Mouse (Mus musculus) cerebellum, adult 18-20 months (tissue): ENCODE measurements around the gene Gli3.

Experiments used
- DNase-seq, 2 experiments: peaks; one replicate each; pipeline ENCODE4 v3.0.0; 2021

Gli3 gene

DNA sequence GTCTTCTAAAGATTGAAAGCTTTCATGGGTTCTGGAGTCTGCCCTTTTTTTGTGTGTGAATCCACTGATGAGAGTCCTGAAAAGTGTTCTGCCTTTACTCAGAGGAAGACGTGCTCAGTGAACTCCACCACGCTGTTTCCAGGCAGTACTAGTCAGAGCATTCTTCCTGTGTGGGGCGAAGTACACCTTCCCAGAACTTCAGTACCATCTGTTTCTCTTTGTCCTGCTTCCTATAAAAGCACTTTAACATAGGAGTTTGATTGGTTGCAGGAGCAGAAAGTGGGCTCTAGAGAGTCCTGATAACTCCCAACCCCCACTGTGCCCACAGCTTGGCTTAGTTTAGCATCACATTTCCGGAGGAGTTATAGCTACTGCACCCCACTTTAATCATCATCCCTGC, 32.8 kb downstream of the Gli3 start:
- no peak for DNase-seq

DNA sequence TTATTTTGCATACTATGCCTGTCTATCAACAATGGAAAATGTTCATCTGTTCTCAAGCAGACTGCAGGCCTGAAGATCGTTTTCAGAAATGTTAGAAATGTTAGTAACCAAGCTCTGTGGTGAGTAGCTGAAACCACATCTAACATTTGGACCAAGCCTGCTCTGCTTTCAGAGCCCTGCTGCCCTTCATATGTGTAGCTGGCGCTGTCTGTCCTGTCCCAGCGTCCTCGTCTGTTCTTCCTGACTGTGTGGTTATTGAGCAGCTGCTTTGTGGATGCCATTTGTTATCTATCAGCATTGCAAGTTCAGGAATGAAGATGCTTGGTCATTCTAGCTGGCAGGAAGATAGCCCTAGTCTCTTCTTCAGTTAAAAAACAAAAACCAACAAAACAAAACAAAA, 35.3 kb downstream of the Gli3 start:
- no peak for DNase-seq

DNA sequence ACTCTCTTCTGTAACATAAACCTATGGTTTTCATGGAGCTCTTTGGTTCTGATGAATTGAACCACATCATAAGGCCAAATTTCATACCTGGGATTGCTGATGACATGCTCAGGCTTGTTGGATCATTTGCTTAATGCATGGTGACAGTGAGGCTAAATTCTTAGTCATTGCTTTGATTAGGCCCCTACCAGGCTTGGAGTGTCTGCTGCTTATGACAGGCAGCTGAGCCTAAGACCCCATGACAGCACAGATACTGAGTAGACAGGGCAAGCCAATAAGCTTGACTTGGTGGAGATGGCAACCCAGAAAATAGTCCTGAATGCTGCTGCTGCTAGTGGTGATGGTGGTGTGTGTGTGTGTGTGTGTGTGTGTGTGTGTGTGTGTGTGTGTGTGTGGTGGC, 47.9 kb downstream of the Gli3 start:
- DNase-seq, result no peak

DNA sequence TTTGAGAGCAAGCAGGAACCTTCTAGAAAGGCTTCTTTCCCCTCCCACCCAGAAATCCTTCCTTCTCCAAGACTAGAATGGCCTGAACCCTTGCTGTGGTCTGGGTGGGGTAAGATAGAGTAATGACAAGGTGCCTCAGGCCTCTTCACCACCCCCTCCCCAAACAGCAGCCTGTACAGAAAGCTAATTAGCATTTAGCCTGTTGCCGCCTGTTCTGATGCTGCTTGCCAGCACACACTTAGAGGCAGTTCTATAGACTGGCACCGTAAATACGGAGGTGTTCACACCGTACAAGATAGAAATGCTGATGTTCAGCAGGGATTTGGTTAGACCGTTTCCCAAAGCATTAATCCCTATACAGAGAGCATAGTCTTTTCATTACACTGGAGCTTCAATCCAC, 50.1 kb downstream of the Gli3 start:
- no peak for DNase-seq

DNA sequence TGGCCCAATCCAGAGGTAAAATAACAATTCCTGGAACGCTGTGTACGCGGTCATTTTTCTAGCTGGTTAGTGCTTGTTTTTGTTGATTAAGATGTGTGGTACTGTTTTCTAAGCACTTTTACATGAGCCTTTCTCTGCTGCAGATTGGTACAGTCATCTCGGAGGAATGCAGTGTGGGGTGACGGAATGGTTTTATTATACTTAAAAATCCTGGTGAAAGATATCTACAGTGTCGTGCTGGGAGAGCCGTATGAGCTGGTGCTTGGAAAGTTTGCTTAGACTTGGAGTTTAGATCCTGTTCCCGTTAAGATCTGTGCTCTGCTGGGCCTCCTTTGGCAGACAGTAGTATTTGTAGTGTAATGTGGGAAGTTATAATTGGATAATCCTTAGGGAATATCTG, 51.0 kb downstream of the Gli3 start:
- DNase-seq, result no peak

DNA sequence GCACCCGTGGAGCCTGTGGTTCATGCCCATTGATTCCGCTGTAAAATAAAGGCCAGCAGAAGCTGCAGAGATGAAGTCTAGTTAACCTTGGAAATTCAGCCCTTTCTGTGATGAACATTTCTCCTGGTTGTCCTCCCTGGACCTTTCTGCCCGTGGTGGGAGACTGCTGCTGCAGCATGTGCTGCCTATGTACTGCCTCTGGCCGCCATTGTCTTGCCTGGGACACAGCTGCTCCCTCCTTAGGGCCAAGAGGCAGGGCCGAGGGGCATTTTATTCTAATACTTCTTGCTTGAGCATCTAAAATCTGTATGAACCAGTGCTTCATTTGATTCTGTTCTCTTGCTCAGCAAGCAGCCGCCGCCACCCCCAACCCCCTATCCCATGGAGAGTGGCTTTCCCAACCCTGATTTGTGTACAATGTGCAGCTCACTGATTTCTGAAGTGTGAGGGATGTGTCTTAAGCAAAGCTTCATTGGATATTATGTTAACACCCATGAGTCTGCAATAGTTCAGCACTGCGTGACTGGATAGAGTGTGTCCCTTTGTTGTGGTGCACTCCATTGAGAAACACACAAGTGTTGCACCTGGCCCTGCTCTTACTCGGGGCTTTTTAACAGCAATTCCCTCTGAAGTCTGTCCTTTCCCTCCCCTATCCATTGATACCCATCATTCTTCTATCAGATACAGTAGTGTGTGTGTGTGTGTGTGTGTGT, 54.2 kb downstream of the Gli3 start:
- no peak for DNase-seq

DNA sequence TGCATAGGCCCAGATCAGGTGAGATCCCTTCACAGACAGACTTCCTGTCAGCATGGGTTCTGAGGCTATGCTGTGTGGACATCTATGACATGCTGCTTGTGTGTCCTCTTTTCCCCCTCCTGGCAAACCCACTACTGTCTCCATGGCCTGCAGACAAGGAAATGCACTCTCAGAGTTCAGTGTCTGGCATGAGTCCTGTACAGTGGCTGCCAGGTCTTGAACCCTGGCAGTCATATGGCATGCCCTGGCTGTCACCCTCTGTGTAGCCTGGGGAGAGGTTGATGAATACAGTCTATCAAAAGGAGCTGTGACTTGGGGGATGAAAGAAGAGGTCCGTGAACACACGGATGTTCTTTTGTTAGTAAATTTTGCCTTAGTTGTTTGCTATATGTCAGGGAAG, 57.3 kb downstream of the Gli3 start:
- DNase-seq, result no peak

DNA sequence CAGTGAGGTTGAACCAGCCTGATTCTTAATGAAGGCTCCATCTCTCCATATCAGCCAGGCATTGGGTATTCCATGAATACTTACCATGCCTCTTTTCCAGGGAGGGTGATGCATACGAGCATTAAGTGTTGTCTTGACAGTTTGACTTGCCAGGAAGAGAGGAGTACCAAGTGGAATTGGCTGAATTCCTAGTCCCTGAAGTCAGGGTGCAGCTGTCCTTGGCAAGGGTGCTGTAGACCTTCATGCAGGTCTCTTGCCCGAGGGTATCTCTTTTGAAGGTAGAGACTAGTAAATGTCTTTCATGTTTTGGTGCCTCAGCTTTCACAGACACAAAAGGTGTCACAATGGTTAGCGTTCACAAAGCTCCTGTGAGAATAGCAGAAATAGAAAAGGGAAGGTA, 59.1 kb downstream of the Gli3 start:
- no peak for DNase-seq

DNA sequence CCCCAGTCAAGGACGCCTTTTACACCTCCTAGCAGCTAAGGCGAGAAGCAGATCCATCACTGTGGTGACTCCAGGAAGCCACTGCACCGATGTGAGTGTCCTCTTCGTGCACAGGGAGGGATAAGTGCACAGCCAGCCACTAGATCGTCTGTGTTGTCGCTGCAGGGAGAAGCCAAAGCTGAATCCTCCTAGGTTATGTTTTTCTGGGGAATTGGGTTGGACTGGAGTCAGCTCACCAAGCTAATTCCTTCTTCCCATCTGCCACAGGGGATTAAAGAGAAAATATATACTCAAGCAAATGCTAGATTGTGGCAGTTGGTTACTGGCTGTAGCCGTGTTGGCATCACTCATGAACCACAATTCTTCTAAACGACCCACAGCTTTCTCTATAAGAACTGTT, 61.2 kb downstream of the Gli3 start:
- DNase-seq, result no peak

DNA sequence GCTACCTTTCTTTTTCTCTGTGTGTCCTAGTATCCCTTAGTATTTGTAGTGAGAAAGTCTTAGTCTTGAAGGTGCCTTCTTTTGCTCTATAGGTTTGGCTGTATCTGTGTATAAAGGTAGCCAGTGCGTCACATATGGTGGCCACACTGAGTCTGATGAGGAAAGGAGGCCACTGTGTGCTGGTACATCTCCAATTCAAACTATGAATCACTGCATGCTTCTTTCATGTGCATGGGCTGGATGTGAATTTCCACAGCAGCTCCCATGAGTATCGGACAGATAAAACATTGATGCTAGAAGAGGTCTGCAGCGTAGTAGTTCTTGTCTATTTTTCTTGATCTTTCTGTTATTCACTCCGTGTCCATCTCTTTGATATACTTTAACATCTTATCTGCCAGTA, 63.7 kb downstream of the Gli3 start:
- DNase-seq, result no peak

DNA sequence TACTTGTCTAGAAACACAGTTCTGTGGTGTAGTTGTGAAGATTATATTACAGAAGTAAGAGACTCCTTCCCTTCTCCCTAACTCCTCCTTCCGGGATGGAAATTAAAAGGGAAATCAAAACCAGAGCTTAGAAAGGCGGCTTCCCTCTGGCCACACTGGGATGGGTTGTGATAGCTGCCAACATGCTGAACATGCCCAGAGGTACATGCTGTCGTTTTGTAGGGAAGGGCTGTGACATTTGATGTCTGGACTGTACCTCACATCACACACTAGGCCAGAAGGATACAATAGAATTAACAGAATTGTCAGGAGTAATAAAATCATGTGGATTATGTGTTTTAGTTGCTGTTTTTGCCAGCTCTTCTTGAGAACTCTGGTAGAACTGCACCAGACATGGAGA, 68.5 kb downstream of the Gli3 start:
- DNase-seq, result no peak

DNA sequence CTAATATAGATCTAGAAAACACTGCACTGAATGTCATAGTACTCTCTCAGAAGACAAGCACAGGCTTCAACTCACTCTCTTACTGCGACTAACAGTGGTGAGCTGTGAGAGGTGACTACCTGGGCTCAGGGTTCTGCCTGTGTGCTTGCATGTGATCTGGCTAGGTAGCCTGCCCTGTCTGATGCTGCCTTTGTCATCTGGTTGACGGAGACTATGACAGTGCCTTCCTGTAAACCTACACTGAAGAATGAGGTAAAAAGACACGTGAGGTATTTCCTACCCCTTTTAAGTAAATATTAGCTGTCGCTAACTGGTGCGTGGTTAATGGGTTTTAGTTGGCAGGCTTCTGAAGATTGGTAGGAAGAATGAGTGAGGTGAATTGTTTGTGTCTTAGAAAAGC, 74.2 kb downstream of the Gli3 start:
- no peak for DNase-seq

DNA sequence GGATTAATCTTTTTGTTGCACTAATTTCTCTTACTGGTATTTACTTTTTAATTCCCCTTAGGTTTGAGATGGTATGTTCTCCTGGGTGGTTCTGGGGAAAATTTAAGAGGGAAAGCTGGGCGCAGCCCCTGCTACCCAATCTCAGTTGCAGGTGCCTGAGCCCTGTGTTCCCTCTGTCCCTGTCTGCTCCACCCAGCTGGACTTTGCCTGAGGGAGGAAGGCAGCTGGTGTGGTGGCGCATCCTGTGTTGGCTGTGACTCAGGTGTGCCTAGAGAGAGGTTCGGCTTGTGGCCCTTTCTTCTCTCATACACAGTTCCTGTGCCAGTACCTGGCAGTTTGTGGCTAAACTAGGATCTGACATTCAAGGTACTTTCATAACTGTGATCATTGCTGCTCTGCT, 74.6 kb downstream of the Gli3 start:
- no peak for DNase-seq

DNA sequence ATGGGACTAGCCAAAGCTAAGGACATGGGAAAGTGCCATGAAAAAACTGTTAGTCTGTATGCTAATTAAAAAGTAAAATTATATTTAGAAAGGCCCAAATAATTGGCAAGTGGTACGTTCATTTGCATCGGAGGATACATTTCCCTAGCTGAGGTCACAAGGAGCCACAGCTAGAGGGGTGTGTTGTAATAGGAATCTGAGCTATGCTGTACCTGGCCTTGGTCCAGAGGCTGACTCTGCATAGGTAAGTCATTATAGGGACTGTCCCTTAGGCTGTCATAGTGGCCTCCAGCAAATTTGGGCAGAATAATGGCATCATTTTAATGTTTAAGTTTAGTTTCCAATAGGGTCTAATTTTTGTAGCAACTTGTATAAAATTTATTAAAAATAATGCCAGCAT, 75.4 kb downstream of the Gli3 start:
- DNase-seq, result no peak

DNA sequence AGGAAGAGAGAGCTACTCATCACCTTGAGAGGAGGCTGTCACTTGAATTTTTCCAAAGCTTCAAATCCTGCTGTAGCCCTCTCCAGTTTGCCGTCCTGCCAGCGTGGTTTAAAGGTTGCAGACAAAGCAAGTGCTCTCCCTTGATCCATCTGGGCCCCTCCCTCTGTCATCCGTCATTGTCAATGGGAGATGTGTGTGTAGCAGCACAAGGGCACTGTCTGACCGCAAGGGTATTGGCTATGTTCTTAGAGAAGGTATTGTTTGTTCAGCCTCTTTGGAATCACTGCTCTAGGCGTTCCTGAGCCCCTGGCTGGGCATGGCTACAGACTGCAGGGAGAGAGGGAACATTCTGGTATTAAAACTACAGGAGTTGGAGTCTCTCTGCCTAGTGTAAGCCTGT, 79.0 kb downstream of the Gli3 start:
- DNase-seq, result no peak

DNA sequence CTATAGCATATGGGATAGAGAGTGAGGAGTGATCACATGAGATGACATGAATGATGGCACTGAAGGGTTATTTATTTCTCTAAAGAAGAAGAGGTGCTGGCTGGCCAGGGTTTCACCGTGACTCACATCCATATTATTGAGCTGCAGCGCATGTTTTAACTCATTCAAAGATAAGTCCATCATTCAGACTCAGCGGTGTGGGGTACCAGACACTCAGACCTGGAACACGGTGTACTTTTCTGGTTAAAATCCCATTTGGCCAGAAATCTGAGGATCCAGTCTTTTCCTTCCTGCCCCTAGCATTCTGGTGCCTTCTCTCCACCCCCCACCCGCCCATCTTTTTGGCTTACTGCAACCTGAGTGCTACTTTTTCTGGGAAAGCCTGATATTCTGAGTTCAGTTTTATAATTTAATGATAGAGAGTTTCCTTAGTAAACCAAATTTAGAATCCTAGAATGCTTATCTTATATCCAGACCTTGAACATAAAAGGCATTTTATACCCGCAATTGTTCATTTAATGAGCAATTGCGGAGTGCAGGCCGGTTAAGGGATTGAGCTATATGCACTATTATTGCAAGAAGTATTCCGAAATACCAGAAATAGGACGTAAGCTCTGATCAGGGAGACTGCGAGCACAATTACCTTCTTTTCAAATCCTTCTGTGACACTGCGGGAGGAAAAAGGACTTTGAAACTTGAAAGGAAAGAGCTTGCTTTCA, 80.3 kb downstream of the Gli3 start:
- DNase-seq, result no peak

DNA sequence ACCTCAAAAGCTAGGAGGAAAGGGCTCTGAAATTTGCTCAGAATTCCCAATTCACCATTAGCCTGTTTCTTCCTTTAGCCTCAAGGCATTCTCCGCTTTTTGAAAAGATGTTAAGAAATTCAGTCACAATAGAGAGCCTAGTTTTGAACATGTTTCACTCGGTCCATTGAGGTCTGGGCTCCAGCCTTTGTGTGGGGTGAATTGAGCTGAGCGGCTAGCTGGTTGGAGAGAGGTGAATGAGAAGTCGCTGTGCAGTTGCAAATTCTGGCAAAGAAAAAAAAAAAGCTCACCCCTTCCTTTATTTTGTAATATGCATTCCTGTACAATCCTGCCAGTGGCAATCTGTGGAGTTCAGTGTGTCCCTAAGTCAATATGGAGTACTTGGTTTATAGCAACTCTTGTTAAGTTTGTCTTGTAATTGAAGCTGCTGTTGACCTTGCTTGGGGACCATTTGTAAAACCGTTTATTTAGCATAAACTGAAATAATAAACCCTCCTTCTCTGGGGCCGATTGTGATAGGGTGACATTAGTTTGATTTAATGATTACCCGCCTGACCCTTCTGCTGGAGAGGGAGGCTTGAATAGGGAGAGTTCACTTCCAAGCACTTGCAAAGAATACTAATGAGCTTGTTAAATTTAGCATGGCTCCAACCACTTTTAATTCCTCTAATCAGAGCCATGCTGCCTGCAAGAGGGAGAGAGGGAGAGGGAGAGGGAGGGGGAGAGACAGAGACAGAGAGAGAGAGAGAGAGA, 81.0 kb downstream of the Gli3 start:
- DNase-seq, result no peak

DNA sequence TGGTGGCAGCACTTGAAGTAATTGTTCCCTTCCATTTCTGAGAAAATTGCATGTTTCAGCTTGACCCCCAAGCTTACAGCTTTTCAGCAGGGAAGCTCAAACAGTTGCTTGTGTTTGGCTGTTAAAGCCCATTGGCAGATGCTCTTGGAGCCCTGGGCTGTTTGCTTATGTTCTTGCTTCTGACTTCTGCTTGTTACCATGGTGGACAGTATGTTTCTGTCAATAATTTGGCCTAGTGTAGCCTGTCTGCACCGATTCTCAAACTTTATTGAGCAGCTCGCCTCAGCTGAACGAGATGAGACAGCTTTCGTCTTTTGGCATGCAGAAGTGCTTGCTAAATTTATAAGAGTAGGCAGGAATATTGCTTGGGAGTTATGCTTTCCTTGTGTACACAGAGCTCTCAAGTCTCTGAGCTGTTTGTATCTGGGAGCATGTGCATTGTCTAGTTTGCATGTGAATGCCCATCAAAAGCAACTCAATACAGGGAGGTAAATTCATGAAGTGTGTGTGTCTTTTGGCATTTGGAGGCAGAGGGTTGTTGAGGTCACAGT, 82.4 kb downstream of the Gli3 start:
- no peak for DNase-seq

DNA sequence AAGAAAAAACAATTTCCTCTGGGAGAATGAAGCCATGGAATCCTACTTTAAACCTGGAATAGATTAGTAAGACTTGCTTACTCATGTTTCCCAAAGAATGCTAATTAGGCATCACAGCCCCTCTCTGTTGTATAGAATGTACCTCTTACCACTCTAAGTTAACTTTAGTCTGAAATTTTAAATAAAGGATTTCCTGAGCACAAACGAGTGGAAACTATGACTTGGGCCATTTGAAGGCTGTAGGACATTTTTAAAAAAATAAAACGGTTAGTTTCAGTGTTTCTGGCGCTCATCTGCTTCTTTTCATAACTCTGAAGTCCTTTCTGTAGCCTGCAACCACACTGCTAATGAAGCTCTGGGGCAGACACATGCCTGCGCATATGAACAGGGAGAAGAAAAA, 83.2 kb downstream of the Gli3 start:
- DNase-seq, result no peak

DNA sequence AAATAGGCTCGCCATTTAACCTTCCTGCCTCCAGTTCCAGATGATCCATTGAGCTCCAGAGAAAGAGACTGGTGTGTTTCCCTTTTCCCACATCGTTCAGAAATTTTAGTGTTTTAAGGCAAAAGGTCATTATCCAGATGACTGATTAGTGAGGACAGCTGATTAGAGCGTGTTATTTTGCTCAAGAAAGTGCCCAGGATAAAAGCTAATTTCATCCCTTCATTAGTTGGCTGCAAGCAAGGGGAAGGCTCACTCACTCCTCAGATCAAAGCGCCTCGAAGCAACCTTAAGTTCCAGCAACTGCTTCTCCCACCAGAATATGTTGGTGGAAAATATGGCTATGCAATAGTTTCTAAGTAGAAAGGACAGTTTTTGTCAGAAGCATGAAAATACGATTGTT, 86.4 kb downstream of the Gli3 start:
- no peak for DNase-seq

DNA sequence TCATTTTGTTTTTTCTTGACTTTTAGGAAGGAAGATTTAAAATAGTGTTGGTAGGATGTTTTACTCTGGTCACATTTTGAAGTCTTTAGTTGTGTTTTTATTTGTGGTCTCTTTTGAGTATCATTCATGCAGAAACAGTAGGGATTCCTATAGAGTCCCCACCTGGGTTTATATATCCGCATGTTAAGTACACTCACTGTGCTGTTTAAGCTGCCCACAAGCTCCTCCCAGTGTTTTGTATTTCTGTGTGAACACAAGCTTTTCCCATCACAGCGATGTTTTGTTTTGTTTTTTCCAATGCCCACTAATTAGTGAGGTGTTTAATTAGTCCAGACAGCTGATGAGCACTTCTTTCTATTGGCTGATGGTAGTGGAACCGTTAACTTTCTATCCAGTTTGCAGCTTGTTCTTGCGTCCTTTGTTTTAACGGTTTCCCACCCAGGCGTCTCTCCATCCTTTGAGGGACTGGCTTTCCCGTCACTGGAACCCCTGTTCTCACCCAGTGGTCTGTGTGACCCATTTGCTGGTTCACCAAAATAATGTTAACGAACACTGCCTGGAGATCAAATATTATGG, 87.1 kb downstream of the Gli3 start:
- DNase-seq, result no peak

DNA sequence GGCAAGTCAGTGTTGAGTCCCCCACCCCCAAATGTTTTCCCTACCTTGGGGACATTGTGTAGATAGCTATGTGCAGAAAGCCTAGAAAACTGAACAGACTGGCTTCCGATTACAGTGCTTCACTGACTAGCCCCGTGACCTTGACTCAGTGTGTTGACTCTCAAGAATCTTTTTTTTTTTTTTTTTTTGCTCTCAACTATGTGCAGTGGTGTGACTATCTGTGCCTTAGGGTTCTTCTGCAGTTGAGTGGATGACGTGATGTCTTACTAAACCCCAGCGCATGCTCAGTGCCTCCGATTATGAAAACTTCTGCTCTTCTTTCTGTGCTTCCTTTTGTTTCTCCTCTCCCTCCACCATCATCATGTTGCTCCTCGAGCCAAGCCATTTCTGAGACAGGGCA, 87.7 kb downstream of the Gli3 start:
- DNase-seq, result no peak

DNA sequence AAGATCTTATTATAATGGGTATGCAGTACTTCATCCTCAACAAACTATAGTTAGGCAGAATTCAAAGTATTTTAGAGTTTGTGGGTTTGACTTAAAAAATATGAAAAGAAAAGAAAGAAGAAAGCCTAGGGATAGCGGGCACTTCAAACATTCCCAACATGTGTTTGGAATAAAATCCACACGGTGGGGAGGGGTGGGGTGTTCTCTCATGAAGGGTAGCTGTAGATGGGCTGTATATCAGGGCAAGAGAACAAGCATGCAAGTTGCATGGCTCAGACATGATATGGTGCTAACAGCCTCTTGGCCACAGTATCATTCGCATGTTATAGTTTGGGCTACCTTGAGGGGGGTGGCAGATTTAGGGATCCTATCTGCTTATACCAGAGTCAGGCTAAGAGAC, 89.0 kb downstream of the Gli3 start:
- no peak for DNase-seq

DNA sequence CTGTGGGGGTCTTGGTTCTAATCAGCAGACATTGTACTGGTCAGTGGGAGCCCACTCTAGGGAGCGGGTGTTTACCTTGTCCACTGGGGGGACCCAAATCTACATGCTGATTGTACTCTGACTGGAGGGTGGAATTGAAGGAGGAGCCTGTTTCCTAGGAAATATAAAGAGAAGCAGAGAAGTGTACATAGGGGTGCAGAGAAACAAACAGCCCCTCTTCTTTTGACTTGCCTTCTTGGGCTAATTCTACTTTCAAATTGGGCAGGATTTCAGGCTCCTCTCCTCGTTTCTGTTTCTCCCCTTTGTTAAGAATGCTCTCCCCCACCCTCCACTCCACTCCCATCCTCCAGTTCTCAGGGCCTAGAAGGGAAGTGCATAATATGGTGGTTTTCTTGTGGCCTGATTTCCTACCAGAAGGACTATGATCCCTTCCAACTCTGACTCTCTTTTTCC, 93.6 kb downstream of the Gli3 start:
- DNase-seq, result no peak
